Mouse (Mus musculus) E14TG2a.4 (cell line): Measurements from ENCODE around the gene Crtac1.

Experiments used
- CTCF ChIP-seq: conservative IDR thresholded peaks from 2 replicates; pipeline ENCODE4 v1.5.1; 2014; ENCODE audit warnings: low read length
- NANOG ChIP-seq: IDR thresholded peaks from 2 replicates; pipeline ENCODE4 v1.6.1; 2014; ENCODE audit warnings: borderline replicate concordance, low read length, mixed read lengths
- POU5F1 ChIP-seq: IDR thresholded peaks from 2 replicates; pipeline ENCODE4 v1.6.1; 2014; ENCODE audit warnings: low read length, borderline replicate concordance

DNA sequence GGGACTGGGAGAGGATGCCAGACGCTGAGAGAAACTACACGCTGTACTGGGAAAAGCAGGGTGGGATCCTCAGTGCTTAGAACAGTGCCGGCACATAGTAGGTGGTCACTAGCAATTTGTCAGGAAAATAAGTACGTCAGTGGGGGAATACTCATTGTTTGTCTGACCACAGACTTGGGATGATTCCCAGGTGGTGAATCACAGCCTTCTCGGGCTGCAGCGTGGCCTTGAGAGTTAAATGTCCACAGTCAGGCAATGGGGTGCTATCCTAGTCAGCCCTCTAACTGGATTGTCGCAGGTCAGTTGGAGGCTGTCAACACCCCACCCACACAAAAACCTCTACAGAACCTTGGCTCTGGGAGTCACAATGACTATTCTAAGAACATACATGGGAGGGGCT lies 100.1 kb downstream of the Crtac1 start:
- TF ChIP-seq CTCF (no peak), NANOG (no peak), POU5F1 (no peak)
